Mouse (Mus musculus) cerebellum, postnatal 14 days (tissue): Measurements from ENCODE around the gene Rps27a.

Experiments
- DNase-seq, 2 experiments: peaks; one replicate each; pipeline ENCODE4 v3.0.0; 2021; ENCODE audit warnings: mixed read lengths in 2 of 2

The Rps27a gene

GRCm38 (mm10) chr11:29512818-29513535, 34.9 kb downstream of the Rps27a start:
- DNase-seq = no peak

DNA sequence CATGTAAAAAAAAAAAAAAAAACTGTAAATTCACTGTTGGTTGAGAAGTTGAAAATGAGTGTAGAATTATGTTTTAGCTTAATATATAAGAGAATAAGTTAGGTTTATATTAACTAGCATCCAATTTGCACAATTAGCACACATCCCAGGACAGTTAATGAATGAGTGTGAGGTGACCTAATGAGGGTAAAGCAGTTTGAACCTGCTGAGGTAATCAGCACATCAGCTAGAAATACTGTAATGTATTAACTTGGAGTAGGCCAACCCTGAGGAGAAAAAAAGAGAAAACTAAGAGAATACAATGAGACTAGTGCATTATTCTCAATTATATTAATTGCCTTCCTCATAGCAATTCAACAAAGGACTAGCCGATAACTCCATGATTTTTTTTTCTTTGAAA, 38.5 kb downstream of the Rps27a start:
- no peak for DNase-seq

GRCm38 (mm10) chr11:29504899-29505625, 42.8 kb downstream of the Rps27a start:
- no peak for DNase-seq

GRCm38 (mm10) chr11:29503948-29504893, 43.7 kb downstream of the Rps27a start:
- no peak for DNase-seq

GRCm38 (mm10) chr11:29496962-29497361, 50.9 kb downstream of the Rps27a start:
- DNase-seq = no peak
